Mouse (Mus musculus) hindbrain, embryonic 13.5 days (tissue): ENCODE measurements around the gene Wnt8b. TPM values are rescaled to one million over a fixed set of nuclear protein-coding genes. Genes with fewer than 3 reads are reported as not detected.

ENCODE experiments used
- ATAC-seq: fragments of 200-750 bp; cut with Nextera tagmentation; 2 replicates; pipeline ENCODE4 v1.8.0; 2017; ENCODE audit warnings: moderate TSS enrichment; ENCODE audit not compliant: low FRiP score
- H3K27ac ChIP-seq: fragments of 300-500 bp; sonication (generic); 2 replicates; pipeline ENCODE4 v1.5.1; 2015; ENCODE audit warnings: inconsistent platforms, mild to moderate bottlenecking, moderate library complexity
- H3K27me3 ChIP-seq: fragments of 300-500 bp; sonication (generic); 2 replicates; pipeline ENCODE4 v1.6.1; 2015; ENCODE audit warnings: mild to moderate bottlenecking, inconsistent platforms
- H3K36me3 ChIP-seq: fragments of 300-500 bp; sonication (generic); 2 replicates; pipeline ENCODE4 v1.6.1; 2015; ENCODE audit warnings: mild to moderate bottlenecking, inconsistent platforms
- H3K4me1 ChIP-seq: fragments of 300-500 bp; sonication (generic); replicated peaks from 2 replicates; pipeline ENCODE4 v1.6.1; 2015; ENCODE audit warnings: inconsistent platforms
- H3K4me2 ChIP-seq: fragments of 300-500 bp; sonication (generic); 2 replicates; pipeline ENCODE4 v1.6.1; 2015; ENCODE audit warnings: inconsistent platforms, mild to moderate bottlenecking, moderate library complexity
- H3K4me3 ChIP-seq: fragments of 300-500 bp; sonication (generic); 2 replicates; pipeline ENCODE4 v1.5.1; 2015; ENCODE audit warnings: mild to moderate bottlenecking, inconsistent platforms
- H3K9ac ChIP-seq: fragments of 300-500 bp; sonication (generic); 2 replicates; pipeline ENCODE4 v1.6.1; 2015; ENCODE audit warnings: mild to moderate bottlenecking, inconsistent platforms
- H3K9me3 ChIP-seq: fragments of 300-500 bp; sonication (generic); 2 replicates; pipeline ENCODE4 v1.6.1; 2016; ENCODE audit warnings: inconsistent platforms
- WGBS: fragments of 180-500 bp; shearing (Covaris S2); methylation state at CpG from one replicate; pipeline ENCODE4 v1.1.7; 2015; 5-methylcytosine and 5-hydroxymethylcytosine counted together
- polyA plus RNA-seq: library from polyadenylated mRNA; unstranded; fragments of >200 nt; fragmentation: Nextera tagmentation; extraction: Ambion mirVana; gene quantifications from 2 replicates; pipeline ENCODE4 v1.2.1, GENCODE M21; 2015

Wnt8b gene
- polyA plus RNA-seq, 1 experiment from 2014 or later = 0.78 TPM

DNA sequence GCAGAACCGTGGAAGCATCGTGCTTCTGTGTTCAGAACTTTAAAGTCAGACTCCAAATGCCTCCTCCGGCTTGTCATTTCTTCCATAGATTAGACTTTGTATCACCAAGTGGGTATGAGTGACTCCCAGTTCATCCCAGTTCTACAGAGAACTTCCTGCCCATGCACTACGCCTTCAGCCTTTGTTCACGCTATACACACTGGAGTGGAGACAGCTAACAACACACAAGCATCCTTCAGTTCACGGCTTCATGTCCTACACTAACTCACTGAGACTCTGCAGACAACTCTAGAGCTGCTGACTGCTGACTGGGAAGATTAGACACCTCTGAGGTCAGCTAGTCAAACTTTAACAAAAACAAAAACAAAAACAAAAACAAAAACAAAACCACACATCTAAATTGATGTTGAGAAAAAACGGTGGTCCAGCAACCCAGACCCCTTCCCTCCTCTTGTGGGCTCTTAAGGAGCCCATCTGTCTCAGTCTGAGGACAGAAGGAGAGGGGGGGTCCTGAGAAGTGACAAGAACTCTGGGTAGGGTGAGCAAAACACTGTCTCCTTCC is 20.7 kb downstream of the Wnt8b start:
- WGBS = 12% methylated on average over 7 of the region's 7 CpGs
- Histone ChIP-seq H3K36me3 (no peaks in the 10 kb centered on the region), H3K27ac (0 out of 2 replicates have a peak overlapping the region, but pooled peaks have one; percentile 12)

GRCm38 (mm10) chr19:44514521-44515451 is 21.5 kb downstream of the Wnt8b start:
- Histone ChIP-seq H3K4me1 (peaks cover 53% of the 10 kb centered on the region), H3K9me3 (no peaks in the 10 kb centered on the region), H3K4me2 (no peak overlapping the region), H3K9ac (no peak overlapping the region), H3K27me3 (peaks cover 97% of the 10 kb centered on the region), H3K36me3 (no peaks in the 10 kb centered on the region), H3K27ac (0 out of 2 replicates have a peak overlapping the region, but pooled peaks have one; percentile 12), H3K4me3 (no peak overlapping the region)
- peak; percentile 74 for ATAC-seq
- 3% methylated on average over 14 of the region's 14 CpGs for WGBS

More for the DNA sequence above, 20.7 kb downstream of the Wnt8b start:
- H3K27me3 ChIP-seq = peaks cover 99% of the 10 kb centered on the region
- H3K9me3 ChIP-seq = no peaks in the 10 kb centered on the region
- ATAC-seq = no peak
- no peak overlapping the region for H3K4me3 ChIP-seq
- peaks cover 49% of the 10 kb centered on the region for H3K4me1 ChIP-seq
- H3K9ac ChIP-seq = no peak overlapping the region
- no peak overlapping the region for H3K4me2 ChIP-seq

GRCm38 (mm10) chr19:44515769-44516168 is 22.5 kb downstream of the Wnt8b start:
- H3K4me3 ChIP-seq = no peak overlapping the region
- no peaks in the 10 kb centered on the region for H3K9me3 ChIP-seq
- no peaks in the 10 kb centered on the region for H3K36me3 ChIP-seq
- 0 out of 2 replicates have a peak overlapping the region, but pooled peaks have one; percentile 12 for H3K27ac ChIP-seq
- no peak overlapping the region for H3K9ac ChIP-seq
- H3K27me3 ChIP-seq = peaks cover 96% of the 10 kb centered on the region
- no peak overlapping the region for H3K4me2 ChIP-seq
- peaks cover 48% of the 10 kb centered on the region for H3K4me1 ChIP-seq
- no peak for ATAC-seq
- 34% methylated on average over 6 of the region's 6 CpGs for WGBS

GRCm38 (mm10) chr19:44517996-44518768 is 24.9 kb downstream of the Wnt8b start:
- Histone ChIP-seq H3K9ac (no peak overlapping the region), H3K36me3 (no peaks in the 10 kb centered on the region), H3K4me2 (no peak overlapping the region), H3K4me3 (no peak overlapping the region), H3K9me3 (no peaks in the 10 kb centered on the region), H3K27ac (no peak overlapping the region), H3K27me3 (peaks cover 89% of the 10 kb centered on the region), H3K4me1 (peaks cover 32% of the 10 kb centered on the region)
- 53% methylated on average over 12 of the region's 12 CpGs for WGBS
- ATAC-seq = no peak

GRCm38 (mm10) chr19:44519152-44519551 is 25.9 kb downstream of the Wnt8b start:
- no peak overlapping the region for H3K9ac ChIP-seq
- H3K4me3 ChIP-seq = no peak overlapping the region
- 23% methylated on average over 7 of the region's 7 CpGs for WGBS
- ATAC-seq = no peak
- no peak overlapping the region for H3K4me2 ChIP-seq
- H3K36me3 ChIP-seq = no peaks in the 10 kb centered on the region
- no peak overlapping the region for H3K27ac ChIP-seq
- H3K4me1 ChIP-seq = peaks cover 29% of the 10 kb centered on the region
- no peaks in the 10 kb centered on the region for H3K9me3 ChIP-seq
- peaks cover 88% of the 10 kb centered on the region for H3K27me3 ChIP-seq

- Histone ChIP-seq H3K4me1 (no peaks in the 10 kb centered on the region), H3K27ac (no peak overlapping the region), H3K4me2 (no peak overlapping the region), H3K36me3 (no peaks in the 10 kb centered on the region), H3K4me3 (no peak overlapping the region), H3K9me3 (no peaks in the 10 kb centered on the region), H3K27me3 (peaks cover 45% of the 10 kb centered on the region), H3K9ac (no peak overlapping the region)
- WGBS = 89% methylated on average over 9 of the region's 9 CpGs
- no peak for ATAC-seq
These were observed 32.4 kb downstream of the Wnt8b start for GRCm38 (mm10) chr19:44525551-44526205.

DNA sequence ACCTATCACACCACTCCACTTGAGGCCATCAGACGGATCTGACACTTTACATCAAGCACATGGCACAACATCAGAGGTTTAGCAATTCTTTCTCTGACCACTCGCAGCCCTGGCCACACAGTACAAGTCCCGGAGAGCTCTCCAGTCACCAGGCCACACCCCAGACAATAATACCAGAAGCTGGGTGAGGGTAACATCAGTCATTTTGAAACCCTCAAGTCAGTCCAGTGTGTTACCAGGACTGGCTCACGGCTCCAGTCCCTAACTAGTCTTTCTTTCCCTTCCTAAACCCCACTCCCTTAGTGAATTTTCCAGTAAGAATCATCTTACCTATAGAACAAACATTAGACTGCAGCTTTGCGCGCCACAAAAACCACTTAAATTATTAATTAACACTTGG is 36.7 kb downstream of the Wnt8b start:
- WGBS = 82% methylated on average over 6 of the region's 6 CpGs
- Histone ChIP-seq H3K27me3 (peaks cover 37% of the 10 kb centered on the region), H3K4me3 (no peak overlapping the region)

DNA sequence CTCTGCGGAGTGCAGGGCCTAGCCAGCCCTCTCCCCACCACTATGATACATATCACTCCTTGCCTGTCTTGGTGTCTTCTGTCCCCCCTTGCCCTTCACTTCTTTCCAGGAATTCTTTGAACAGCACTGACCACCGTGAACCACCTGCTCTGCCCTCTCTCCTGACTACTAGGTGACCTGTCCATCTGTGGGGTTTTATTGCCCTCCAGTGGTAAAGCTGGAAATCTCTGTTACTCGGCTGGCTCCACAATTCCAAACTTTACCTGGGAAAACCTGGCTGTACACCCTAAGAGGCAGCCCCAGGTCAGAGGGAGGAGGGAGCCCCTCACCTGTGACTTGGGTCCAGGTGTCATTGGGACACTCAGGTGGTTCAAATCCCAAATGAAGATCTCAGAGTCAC is 42.1 kb downstream of the Wnt8b start:
- no peak overlapping the region for H3K4me2 ChIP-seq
- WGBS = 31% methylated on average over 3 of the region's 3 CpGs
- no peak for ATAC-seq
- no peak overlapping the region for H3K9ac ChIP-seq
- H3K4me1 ChIP-seq = no peaks in the 10 kb centered on the region
- no peak overlapping the region for H3K4me3 ChIP-seq
- peaks cover 29% of the 10 kb centered on the region for H3K27me3 ChIP-seq
- H3K27ac ChIP-seq = no peak overlapping the region
- 0 out of 2 replicates have a peak, but pooled peaks cover 6% of the 10 kb centered on the region for H3K9me3 ChIP-seq
- H3K36me3 ChIP-seq = no peaks in the 10 kb centered on the region

More for the DNA sequence above, 36.7 kb downstream of the Wnt8b start:
- no peaks in the 10 kb centered on the region for H3K36me3 ChIP-seq
- H3K27ac ChIP-seq = no peak overlapping the region
- no peaks in the 10 kb centered on the region for H3K4me1 ChIP-seq
- H3K9me3 ChIP-seq = no peaks in the 10 kb centered on the region
- no peak for ATAC-seq
- no peak overlapping the region for H3K9ac ChIP-seq
- H3K4me2 ChIP-seq = no peak overlapping the region

DNA sequence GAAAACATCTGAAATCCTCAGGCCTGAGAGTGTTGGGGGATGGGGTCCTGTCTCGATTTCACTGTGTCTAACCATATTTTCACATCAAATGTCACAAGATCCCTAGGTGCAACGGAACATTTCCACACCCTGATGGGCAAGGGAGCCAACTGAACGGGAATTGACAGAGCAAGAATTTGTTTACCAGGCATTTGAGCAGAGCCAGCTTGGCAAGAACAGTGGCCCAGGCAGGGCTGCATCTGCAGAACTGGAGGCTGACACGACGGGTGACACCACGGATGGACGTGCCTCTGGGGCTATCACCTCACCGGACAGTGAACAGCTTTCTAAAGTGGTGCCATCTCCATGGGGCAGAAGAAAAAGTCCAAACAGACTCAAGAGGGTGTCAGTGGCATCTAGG is 44.1 kb downstream of the Wnt8b start:
- Histone ChIP-seq H3K27me3 (peaks cover 14% of the 10 kb centered on the region), H3K4me3 (no peak overlapping the region), H3K9ac (no peak overlapping the region), H3K36me3 (no peaks in the 10 kb centered on the region), H3K4me2 (no peak overlapping the region), H3K9me3 (0 out of 2 replicates have a peak, but pooled peaks cover 6% of the 10 kb centered on the region), H3K27ac (no peak overlapping the region), H3K4me1 (no peaks in the 10 kb centered on the region)
- ATAC-seq = no peak
- WGBS = 90% methylated on average over 8 of the region's 8 CpGs

DNA sequence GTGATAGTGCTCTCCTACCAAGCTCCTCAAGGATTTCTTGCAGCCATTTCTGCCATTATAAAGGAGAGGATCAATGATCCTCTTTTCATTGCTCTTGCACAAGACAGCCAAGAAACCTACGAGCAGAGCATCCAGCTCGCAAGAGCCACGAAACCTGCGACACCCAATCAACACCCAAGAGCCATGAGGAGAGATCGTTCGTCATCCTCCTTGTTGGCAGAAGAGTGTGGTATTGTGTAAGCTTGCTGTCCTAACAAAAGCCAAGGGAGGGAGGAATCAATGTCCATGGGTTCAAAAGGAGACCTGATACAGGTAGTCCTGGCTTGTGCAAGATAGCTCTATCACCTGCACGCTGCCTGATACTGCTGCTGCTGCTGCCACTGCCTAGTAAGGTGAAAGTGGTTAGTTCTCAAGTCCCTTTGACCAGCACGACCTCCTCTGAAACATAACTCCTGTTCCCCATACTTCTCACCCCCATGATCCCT is 49.5 kb downstream of the Wnt8b start:
- no peak overlapping the region for H3K4me3 ChIP-seq
- WGBS = 90% methylated on average over 8 of the region's 8 CpGs
- H3K9ac ChIP-seq = no peak overlapping the region
- no peak overlapping the region for H3K4me2 ChIP-seq
- no peak overlapping the region for H3K27ac ChIP-seq
- H3K9me3 ChIP-seq = 0 out of 2 replicates have a peak, but pooled peaks cover 6% of the 10 kb centered on the region
- H3K27me3 ChIP-seq = peaks cover 31% of the 10 kb centered on the region
- H3K36me3 ChIP-seq = peaks cover under 1% of the 10 kb centered on the region; the same call in 1 of the 2 replicates
- H3K4me1 ChIP-seq = peaks cover 8% of the 10 kb centered on the region
- no peak for ATAC-seq

GRCm38 (mm10) chr19:44544372-44544771 is 51.1 kb downstream of the Wnt8b start:
- no peak overlapping the region for H3K9ac ChIP-seq
- no peak overlapping the region for H3K4me3 ChIP-seq
- H3K27me3 ChIP-seq = peaks cover 31% of the 10 kb centered on the region
- H3K27ac ChIP-seq = no peak overlapping the region
- H3K9me3 ChIP-seq = 0 out of 2 replicates have a peak, but pooled peaks cover 6% of the 10 kb centered on the region
- no peak for ATAC-seq
- peak overlapping the region; percentile 71; the same call in 1 of the 2 replicates for H3K4me2 ChIP-seq
- peaks cover 17% of the 10 kb centered on the region for H3K36me3 ChIP-seq
- H3K4me1 ChIP-seq = peaks cover 8% of the 10 kb centered on the region
- WGBS = 61% methylated on average over 10 of the region's 10 CpGs
